Mouse (Mus musculus): ENCODE data around the gene Ano7.
A peak's percentile ranks its signal among the peaks of the same experiment; 100 is the strongest.
"Not testable (repeated sequence)": the region's sequence is repeated elsewhere in the genome, so short reads cannot be mapped to it uniquely, and the experiment has no call there.

The Ano7 gene

DNA sequence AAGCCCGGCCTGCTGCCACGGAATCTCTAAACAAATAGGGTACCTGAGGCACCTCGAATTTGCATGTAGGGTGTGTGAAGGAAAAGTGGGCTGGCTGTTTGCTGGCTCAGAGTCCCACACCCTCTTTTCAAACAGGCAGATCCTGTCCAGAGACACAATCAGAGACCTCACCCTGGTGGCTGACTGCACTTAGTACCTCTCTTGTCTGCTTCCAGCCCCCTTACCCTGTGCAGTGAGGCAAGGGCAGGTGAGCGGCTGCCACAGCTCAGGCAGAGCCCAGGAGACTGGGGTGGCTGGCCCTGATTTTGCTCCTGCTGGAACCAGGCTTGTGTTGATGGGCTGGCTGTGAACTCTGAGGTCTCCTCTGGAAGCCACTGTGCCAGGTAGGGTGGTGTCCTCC, at the start of gene Ano7:
Gene Ano7 (plus strand): TSS at position 266 of the 400 bp plus-strand sequence.
- DNase-seq = no peak

DNA sequence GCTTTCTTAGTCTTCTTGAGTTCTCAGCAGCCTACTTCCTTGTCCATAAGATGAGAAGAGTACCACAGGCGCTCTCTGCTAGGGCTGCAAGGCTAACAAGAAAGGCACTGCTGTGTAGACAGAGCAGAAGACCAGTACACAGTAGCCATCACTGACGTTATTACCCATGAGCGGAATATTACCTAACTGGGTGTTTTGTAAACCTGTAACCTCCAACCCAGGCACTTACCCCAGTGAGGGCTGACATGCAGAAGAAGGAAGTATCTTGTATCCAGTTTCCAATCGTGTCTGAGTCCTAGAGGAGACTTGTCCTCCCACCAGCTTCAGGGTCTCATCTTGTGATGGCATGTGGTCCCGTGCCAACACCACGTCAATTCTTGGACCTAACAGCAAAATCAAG, 49.8 kb upstream of the Ano7 start:
- no peak for DNase-seq

DNA sequence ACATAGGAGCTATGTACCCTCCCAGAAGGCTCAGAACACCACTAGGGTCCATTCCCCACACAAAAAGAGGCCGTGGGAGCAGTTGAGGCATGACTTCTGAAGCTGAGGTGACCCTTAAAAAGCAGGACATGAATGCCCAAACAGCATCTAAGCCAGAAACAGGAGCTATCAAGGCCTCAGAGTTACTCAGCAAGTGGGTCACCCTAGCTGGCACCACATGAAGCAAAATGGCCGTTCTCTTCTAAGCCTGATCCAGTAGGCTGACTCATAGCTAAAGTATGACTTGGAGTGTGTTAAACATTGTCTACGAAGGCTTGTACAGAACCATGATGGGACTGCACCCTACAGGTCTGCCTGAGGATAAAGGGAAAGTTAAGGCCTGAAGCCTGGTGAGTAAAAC, 47.3 kb upstream of the Ano7 start:
- DNase-seq = no peak

DNA sequence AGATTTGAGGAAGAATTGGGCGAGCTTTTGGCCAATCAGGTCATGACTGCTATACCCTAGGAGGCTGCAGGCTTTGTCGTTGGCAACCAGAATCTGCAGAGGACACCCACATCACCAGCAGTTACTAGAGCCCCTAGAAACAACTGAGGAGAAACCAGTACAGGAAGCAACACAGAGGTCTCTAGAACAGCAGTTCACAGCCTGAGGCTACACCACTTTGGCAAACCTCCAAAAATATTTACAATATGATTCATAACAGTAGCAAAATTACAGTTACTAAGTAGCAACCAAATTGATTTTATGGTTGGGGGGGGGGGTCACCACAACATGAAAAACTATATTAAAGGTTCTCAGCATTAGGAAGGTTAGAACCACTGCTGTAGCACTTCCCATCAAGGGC, 39.1 kb upstream of the Ano7 start:
- DNase-seq = no peak

DNA sequence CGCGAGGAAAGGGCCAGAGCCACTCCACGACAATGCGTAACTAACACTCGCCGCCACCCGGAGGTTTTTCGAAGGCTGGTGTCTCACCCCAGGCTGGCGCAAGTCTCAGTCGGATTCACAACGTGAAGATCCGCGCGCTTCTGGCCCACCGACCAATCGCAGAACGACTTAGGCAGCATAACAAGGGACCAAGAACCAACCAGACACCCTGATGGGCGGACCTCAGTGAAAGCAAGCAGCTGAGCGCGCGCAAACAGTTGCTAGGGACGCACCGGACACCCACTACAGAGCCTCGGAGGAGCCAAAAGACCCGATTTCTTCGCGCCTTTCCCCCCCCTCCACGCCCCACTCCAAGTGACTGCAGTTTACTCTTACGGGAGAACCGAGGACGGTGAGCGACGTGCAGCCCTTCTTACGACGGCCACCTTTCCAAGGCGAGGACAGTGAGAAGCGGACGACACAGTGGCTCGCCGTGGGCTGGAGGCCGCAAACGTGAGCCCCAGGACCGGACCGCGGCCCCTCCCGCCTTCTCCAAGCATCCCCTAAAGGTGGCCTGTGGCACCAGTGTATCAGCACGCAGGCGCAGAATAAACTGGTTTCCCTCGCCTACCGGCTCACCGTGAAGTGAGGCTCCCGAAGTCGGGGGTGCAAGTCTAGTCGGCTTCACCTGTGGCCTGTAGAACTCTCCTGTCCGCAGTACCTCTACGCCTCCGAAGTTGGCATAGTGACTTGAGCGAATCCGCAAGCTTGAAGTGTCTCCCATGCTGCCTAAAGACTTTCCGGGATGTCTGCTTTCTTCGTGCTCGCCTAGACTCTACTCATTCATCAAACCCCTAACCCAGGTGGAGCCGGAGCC, 30.9 kb upstream of the Ano7 start, which contains the start of the genes Ppp1r7 and Pask:
Gene Ppp1r7 (plus strand): TSS at position 207 of the 856 bp plus-strand sequence.
Gene Pask (minus strand): TSS at position 835 of the 856 bp plus-strand sequence.
- peak; percentile 94 for DNase-seq

DNA sequence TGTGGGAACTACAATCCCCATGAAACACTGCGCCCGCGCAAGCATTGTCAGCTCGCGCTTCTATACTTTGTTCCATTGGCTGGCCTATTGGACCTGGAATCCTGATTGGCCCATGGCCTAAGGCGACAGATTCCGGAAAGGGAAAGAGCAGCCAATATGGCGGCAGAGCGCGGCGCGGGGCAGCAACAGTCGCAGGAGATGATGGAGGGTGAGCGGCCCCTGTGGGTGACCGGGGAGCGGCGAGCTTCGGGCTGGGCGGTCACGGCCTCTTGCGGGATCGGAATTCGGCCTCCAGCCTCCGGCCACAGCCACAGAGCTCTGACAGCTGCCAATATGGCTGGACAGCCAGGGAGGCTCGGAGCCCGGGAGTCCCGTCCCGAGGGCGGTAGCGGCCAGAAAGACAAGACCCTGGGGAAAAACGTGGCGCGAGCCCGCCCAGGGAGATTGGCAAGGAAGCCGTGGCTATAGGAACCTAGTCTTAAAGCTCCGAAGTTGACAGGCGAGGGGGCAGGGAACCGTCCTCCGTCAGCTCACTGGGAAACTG, 30.2 kb upstream of the Ano7 start:
- peak; percentile 93 for DNase-seq

DNA sequence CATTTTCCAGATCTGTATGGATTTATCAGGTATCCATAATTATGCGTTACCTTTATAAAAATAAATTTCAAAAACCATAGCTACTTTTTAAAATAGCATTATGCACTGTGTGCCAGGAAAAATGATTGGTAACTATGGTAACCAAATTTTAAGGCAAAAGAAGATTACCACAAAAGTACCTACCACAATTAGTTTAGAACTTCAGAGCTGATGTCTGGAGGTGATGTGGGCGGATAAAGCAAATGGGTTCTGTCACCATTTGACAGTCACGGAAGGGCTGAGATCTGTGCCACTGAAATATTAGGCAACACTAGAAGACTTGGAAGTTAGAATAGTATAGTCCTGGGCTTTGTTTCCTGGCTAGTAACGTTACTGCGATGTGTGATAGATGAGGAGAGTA, 26.6 kb upstream of the Ano7 start:
- no peak for DNase-seq

DNA sequence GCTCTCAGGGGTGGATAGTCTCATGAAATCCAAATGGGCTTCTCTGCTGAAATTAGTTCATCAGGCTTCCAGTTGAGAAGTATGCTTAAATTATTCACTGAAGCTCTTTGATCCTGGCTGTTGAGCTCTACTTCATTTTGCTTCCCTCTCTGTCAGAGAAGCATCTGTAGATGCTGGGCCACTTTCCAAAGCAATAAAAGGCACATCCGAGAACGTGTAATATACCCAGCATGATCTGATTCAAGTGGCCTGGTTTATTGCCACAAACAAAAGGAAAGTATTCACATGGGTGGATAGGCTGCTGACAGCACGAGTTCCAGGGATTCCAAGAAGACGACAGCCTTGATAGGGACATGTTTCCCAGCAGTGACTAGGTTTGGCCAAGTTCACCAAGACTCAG, 24.0 kb upstream of the Ano7 start:
- DNase-seq = no peak

DNA sequence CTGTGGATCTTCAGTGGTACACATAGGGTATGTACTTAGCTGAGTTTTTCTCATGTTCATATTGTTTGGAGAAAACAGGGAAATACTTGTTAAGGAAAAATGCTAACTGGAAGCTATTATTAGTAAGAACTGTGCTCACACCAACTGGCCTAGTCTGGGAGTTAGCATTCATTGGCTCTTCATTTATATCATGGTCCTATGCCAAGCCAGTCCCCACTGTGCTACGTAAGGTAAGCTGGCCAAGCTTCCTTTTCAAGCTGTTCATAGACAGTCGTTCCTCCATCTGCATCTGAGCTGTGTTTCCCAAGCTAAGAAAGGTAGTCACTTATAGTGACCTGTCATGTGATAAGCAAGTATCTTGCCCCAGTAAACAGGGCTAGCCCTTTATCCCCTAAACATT, 21.0 kb upstream of the Ano7 start:
- peak; percentile 30 for DNase-seq

DNA sequence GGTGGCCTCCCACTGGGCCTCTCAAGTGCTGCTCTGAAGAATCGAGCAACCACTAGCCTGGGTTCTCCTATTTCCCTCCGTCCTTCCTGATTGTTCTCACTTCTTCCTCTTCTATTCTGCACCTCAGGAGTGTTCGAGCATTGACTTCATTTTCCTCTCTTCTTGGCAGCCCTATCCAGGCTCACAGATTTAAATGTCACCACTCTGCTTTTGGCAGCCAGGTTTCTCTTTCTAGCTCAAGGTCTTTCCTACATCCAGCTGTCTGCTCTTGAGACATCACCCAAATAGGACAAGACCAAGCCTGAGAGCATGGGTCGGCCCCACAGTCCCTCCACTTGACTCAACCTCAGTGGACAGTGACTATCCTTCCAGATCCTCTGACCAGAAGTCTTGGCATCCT, 11.1 kb upstream of the Ano7 start:
- no peak for DNase-seq

DNA sequence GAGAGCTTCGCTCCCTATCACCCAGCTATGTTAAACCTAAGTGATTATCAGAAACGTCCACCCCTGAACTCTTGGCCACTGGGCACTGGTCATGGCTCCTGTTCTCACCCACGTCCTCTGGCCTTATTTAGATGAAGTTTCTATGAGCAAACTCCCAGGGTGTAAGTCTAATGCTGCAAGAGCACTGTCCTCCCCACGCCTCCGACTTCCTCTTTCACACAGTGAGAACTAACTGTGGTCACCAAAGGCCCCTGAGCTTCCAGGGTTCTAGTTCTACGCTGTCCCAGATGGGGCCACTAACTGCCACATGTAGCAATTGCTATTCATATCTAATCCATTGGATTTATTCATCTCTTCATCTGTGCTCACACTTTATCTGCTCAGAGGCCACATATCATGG, 8.1 kb upstream of the Ano7 start:
- no peak for DNase-seq

DNA sequence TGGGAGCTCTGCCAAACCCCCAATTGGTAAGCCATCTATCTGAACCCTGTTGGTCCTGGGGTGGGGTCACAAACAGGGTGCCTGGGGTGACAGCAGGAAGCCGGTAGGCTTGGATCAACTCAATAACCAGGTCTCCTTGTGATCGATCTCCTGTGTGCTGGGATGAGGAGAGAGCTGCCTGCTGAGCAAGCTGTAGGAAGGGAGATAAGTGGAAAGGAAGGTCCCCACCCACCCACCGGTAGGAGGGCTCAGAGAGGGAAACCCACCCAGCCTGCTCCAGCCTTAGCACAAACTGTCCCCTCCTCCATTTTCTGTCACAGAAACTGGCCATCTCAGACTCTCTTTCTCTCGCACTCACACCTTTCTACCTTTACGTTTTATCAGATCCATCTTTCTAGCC, 3.6 kb downstream of the Ano7 start:
- no peak for DNase-seq

DNA sequence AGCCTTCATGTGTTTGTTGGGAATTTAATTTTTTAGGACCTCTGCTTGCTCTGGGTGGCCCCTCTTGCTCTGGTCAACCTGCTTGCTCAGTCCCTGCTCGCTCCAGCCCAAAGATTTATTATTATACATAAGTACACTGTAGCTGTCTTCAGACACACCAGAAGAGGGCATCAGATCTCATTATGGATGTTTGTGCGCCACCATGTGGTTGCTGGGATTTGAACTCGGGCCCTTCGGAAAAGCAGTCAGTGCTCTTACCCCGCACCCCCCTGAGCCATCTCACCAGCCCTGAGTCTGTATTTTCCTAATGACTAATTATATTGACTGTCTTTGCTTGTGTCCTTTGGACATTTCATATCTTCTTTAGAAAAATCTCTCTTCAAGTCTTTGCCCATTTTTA, 5.4 kb downstream of the Ano7 start:
- no peak for DNase-seq

DNA sequence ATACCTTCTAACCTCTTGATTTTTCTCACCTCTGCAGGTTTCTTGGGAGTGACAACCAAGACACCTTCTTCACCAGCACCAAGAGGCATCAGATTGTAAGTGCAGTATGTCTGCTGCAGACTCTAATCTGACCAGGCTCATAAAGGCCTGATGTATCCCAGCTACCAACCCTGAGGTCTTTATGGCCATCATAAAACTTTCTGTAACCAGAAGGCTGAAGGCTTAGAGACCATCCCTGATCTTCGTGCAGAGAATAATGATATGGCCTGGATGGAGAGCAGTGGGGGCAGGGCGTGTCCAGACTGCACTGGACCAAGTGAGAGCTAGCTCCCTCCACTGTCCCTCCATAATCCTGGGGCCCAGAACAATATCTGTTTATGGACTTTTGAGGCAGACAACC, 13.5 kb downstream of the Ano7 start:
- DNase-seq = no peak

DNA sequence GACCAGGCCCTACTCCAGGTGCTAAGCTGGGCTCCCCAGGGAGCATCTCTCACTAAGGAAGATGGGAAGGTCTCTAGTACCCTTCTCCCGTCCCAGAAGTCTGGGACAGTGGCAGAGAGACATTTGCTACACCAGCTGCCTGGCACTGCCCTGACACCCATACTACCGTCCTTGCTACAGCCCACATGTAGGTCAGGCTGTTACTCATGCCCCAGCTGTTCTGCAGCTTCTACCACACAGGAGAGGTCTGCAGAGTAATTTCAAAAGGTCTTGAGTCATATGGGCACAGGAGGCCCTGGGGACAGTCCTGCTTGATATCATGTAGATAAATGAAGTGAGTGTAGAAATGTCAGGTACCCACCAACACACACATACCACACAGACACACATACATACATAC, 15.2 kb downstream of the Ano7 start:
- DNase-seq = no peak

DNA sequence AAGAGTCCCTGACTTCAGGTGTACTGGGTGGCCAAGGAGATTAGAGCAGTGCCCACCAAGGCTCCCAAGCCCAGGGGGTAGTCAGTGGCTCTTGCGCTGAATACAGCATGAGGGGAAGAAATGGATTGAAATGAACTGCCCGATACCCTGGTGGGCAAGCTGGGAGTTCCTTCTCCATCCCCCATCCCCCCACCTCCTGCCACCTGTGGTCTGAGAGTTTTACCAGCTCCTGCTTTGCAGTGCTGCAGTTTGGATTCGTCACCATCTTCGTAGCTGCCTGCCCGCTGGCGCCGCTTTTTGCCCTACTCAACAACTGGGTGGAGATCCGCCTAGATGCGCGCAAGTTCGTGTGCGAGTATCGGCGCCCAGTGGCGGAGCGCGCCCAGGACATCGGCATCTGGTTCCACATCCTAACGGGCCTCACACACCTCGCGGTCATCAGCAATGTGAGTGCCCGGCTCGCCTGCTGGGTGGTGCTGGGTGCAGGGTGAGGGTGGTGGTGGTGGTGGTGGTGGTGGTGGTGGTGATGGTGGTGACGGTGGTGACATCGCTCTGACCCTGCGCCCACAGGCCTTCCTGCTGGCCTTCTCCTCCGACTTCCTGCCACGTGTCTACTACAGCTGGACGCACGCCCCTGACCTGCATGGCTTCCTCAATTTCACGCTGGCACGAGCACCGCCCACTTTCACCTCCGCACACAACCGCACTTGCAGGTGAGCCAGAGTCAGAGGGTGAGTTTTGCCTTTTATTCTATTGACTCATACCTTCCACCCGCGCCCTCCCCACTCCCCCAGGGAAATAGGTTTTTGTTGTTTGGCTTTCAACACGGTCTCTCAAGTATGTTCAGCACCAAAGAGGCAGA, 27.7 kb downstream of the Ano7 start:
- DNase-seq = peak; percentile 14

DNA sequence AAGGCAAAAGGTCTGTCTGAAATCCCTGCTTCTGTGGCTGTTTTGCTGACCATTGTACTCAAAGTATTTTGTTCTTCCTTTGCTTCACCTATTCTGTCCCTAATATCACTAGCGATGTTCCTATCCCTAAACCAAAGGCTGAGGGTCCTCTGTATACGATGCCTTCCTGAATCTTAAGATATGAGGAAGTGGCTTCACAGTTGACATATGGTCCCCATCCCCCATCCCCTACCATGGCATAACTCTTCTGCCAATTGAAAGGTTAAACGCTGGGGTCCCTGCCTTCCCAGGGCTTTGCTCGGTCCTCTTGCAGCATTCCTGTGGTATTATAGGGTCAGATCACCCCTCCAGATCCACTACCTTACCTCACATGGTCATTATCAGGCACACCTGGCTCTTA, 29.7 kb downstream of the Ano7 start:
- no peak for DNase-seq

DNA sequence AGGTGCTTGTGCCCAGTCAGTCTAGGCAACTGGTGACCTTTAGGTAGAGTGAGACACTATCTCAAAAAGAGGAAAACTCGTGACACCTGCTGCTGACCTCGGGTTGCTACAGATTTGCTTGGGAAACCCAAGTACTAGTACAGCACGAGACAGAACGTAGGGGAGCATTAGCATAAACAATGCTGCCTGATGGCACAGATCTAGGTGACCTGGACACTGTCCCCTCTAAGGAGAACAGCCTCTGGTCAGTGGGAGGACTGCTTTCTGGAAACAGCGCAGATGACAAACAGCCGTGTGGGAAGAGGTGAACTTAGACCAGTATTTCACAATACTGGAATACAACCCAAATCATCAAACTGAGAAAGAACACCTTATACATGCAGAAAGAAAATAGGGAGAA, 58.4 kb downstream of the Ano7 start:
- no peak for DNase-seq

DNA sequence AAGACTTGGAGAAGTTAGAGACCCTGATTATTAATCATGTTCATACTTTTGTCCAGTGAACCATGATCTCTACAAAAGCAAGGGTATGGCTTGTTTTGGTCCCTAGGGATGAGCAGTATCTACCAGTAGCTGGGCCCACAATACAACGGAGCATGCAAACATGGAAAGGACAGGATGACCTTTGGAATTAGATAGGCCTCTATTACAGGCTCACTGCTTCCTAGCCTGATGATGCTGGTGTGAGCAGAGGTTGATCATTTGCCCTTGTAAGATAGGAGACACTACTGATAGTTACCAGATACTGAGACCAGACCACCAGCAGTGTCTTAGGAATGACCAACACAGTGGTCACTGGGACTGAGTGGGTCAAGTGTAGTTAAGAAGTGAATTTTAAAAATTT, 65.6 kb downstream of the Ano7 start:
- no peak for DNase-seq

DNA sequence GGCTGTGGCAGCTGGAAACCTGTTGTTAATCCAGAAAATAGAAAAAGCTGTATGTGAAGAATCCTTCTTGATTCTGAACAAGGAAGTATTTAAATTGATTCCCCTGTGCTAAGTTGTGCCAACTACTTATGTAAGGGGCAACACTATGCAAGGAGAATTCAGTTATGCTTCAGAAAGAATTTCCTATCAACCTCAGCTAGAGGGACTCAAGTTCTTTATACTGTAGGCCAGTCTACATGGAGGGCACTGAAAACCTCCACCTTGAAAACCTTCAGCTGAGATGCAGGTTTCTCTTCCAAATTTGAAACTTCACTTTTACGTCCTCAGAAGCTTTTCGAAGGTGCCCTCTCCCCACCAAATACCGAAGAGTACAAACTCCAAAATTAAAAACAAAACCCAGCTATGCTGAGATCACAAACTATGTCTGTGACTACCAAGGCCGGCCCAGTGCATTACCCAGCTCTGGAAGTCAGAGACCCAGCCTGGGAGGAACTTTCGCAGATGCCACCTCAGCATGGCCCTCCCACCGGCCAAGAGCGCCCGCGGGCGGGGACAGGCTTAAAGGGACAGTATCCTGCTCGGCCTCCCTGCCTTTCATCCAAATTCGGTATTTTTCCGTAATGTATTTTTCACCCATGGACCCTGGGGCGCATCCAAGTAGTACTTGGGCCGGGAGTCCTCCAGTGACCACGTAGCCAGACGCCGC, 70.8 kb downstream of the Ano7 start:
- DNase-seq = peak; percentile 55

DNA sequence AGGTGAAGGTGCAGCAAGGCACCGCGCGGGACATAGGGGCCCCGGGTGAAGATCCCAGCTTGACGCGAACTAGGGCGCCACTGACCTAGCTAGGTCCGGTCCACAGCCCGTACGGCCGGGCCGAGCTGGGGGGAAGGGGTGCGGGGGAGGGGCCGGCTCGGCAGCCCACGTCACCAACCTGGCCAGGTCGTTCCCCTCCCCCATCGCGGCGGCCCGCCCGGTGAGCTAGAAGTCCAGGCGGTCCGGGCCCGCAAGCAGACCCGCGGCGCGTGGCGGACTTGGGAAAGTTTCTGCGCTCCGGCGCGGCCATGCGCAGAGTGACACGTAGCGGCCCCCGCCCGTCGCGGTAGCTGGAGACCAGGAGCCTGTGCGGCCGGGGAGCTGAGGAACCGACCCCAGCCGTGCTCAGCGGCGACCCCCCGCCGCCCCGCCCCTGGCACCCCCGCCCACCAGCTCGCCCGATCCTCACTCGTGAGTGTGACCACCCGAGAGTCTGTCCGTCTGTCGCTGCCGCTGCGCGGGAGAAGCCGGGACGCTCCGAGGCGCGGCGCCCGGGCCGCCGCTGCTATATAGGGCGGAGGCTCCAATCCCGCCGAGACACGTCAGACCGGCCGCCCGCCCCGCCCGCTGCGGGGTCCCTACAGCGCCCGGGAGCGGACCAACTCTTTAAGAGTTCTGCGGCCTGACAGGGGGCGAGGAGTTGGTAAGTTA, 71.5 kb downstream of the Ano7 start:
- peak; percentile 68 for DNase-seq

DNA sequence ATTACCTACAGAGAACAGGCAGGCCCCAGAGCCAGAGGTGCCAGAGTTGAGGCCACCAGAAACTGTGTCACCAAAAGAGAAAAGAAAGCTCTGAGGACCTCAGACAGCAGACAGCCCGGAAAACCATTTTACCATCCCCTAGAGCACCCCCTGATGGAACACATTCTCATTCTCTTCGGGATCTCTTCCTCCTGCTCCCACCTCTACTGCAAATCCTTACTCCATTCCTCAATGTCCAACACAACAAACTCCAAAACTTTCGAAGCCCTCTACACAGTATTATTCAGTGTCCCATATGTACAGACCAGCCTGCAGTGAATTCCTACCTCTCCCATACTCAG, 72.1 kb downstream of the Ano7 start:
- no peak for DNase-seq

DNA sequence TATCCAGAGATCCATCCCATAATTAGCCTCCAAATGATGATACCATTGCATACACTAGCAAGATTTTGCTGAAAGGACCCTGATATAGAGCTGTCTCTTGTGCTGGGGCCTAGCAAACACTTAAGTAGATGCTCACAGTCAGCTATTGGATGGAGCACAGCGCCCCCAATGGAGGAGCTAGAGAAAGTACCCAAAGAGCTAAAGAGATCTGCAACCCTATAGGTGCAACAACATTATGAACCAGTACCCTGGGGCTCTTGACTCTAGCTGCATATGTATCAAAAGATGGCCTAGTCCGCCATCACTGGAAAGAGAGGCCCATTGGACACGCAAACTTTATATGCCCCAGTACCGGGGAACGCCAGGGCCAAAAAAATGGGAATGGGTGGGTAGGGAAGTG, 76.4 kb downstream of the Ano7 start:
- not testable (repeated sequence) for DNase-seq

Measured in right cerebral cortex, postnatal 14 days (tissue).